Mouse (Mus musculus) kidney, postnatal 0 days (tissue): ENCODE results near the gene Purb. TPM values are rescaled to one million over a fixed set of nuclear protein-coding genes. Genes with fewer than 3 reads are reported as not detected.

Experiments used
- ATAC-seq: fragments of 200-750 bp; cut with Nextera tagmentation; replicated peaks from 2 replicates; pipeline ENCODE4 v1.8.0; 2017; ENCODE audit warnings: low read depth, moderate number of reproducible peaks, moderate TSS enrichment, moderate library complexity; ENCODE audit not compliant: low FRiP score
- DNase-seq: peaks from one replicate; pipeline ENCODE4 v3.0.0-alpha.2; 2016; ENCODE audit warnings: low spot score
- H3K27ac ChIP-seq: fragments of 300-500 bp; sonication (generic); 2 replicates; pipeline ENCODE4 v1.5.1; 2014; ENCODE audit warnings: mild to moderate bottlenecking
- H3K27me3 ChIP-seq: fragments of 300-500 bp; sonication (generic); 2 replicates; pipeline ENCODE4 v1.6.1; 2014; ENCODE audit warnings: low read length, mixed read lengths; ENCODE audit not compliant: insufficient read depth
- H3K36me3 ChIP-seq: fragments of 300-500 bp; sonication (generic); 2 replicates; pipeline ENCODE4 v1.6.1; 2014; ENCODE audit warnings: low read length, mixed read lengths; ENCODE audit not compliant: insufficient read depth
- H3K4me1 ChIP-seq: fragments of 300-500 bp; sonication (generic); replicated peaks from 2 replicates; pipeline ENCODE4 v1.6.1; 2014; ENCODE audit warnings: antibody characterized with exemption, low read length, mixed read lengths; ENCODE audit not compliant: insufficient read depth
- H3K4me2 ChIP-seq: fragments of 300-500 bp; sonication (generic); 2 replicates; pipeline ENCODE4 v1.6.1; 2014; ENCODE audit warnings: mild to moderate bottlenecking, low read length, moderate library complexity, mixed read lengths
- H3K4me3 ChIP-seq: fragments of 300-500 bp; sonication (generic); replicated peaks from 2 replicates; pipeline ENCODE4 v1.5.1; 2014; ENCODE audit warnings: low read depth, low read length
- H3K9ac ChIP-seq: fragments of 300-500 bp; sonication (generic); 2 replicates; pipeline ENCODE4 v1.6.1; 2014; ENCODE audit warnings: low read depth, low read length
- H3K9me3 ChIP-seq: fragments of 300-500 bp; sonication (generic); replicated peaks from 2 replicates; pipeline ENCODE4 v1.6.1; 2016; ENCODE audit warnings: low read length, inconsistent platforms, mixed read lengths
- CTCF ChIP-seq: IDR thresholded peaks from 2 replicates; pipeline ENCODE4 v1.5.1; 2016; ENCODE audit warnings: antibody characterized with exemption, low read depth, mild to moderate bottlenecking, moderate library complexity
- WGBS: fragments of 180-500 bp; shearing (Covaris S2); extraction: QIAGEN DNeasy Blood & Tissue Kit; methylation state at CpG from one replicate; pipeline ENCODE4 v1.1.7; 2014; 5-methylcytosine and 5-hydroxymethylcytosine counted together
- polyA plus RNA-seq: library from polyadenylated mRNA; unstranded; fragments of >200 nt; fragmentation: Nextera tagmentation; extraction: Ambion mirVana; gene quantifications from 2 replicates; pipeline ENCODE4 v1.2.1, GENCODE M21; 2015

Gene Purb
- polyA plus RNA-seq, 1 experiment from 2014 or later, result 24.5 TPM

GRCm38 (mm10) chr11:6504226-6504625 is 28.5 kb upstream of the Purb start:
- no peak for TF ChIP-seq CTCF
- Histone ChIP-seq H3K4me3 (no peak overlapping the region), H3K4me1 (no peaks in the 10 kb centered on the region), H3K36me3 (no peaks in the 10 kb centered on the region), H3K4me2 (no peak overlapping the region), H3K27ac (no peak overlapping the region), H3K9ac (no peak overlapping the region), H3K9me3 (no peaks in the 10 kb centered on the region), H3K27me3 (no peaks in the 10 kb centered on the region)
- 63% methylated on average over 3 of the region's 3 CpGs for WGBS
- DNase-seq (no peak), ATAC-seq (no peak)

GRCm38 (mm10) chr11:6502506-6502905 is 26.8 kb upstream of the Purb start:
- DNase-seq (no peak), ATAC-seq (no peak)
- no peak overlapping the region for H3K4me3 ChIP-seq
- H3K4me1 ChIP-seq, result no peaks in the 10 kb centered on the region
- no peak overlapping the region for H3K9ac ChIP-seq
- no peaks in the 10 kb centered on the region for H3K9me3 ChIP-seq
- WGBS, result 97% methylated on average over 2 of the region's 2 CpGs
- no peaks in the 10 kb centered on the region for H3K27me3 ChIP-seq
- H3K27ac ChIP-seq, result no peak overlapping the region
- H3K4me2 ChIP-seq, result no peak overlapping the region
- no peak for TF ChIP-seq CTCF
- H3K36me3 ChIP-seq, result no peaks in the 10 kb centered on the region

- 82% methylated on average over 12 of the region's 12 CpGs for WGBS
- no peak for TF ChIP-seq CTCF
- Histone ChIP-seq H3K9me3 (no peaks in the 10 kb centered on the region), H3K27ac (no peak overlapping the region), H3K4me1 (no peaks in the 10 kb centered on the region), H3K4me3 (no peak overlapping the region), H3K9ac (no peak overlapping the region), H3K27me3 (no peaks in the 10 kb centered on the region), H3K36me3 (no peaks in the 10 kb centered on the region), H3K4me2 (no peak overlapping the region)
- DNase-seq (no peak), ATAC-seq (no peak)
Measured at GRCm38 (mm10) chr11:6497311-6497948, 21.7 kb upstream of the Purb start.

GRCm38 (mm10) chr11:6489691-6490503 is 14.2 kb upstream of the Purb start:
- no peak overlapping the region for H3K4me3 ChIP-seq
- no peak overlapping the region for H3K4me2 ChIP-seq
- TF ChIP-seq CTCF, result peak; percentile 63
- ATAC-seq, result 0 out of 2 replicates have a peak, but pooled peaks have one; percentile 65
- no peak overlapping the region for H3K9ac ChIP-seq
- WGBS, result 43% methylated on average over 6 of the region's 6 CpGs
- no peaks in the 10 kb centered on the region for H3K36me3 ChIP-seq
- H3K27me3 ChIP-seq, result no peaks in the 10 kb centered on the region
- no peaks in the 10 kb centered on the region for H3K9me3 ChIP-seq
- no peaks in the 10 kb centered on the region for H3K4me1 ChIP-seq
- H3K27ac ChIP-seq, result no peak overlapping the region
- peak; percentile 57 for DNase-seq

GRCm38 (mm10) chr11:6489257-6489656 is 13.5 kb upstream of the Purb start:
- Histone ChIP-seq H3K4me2 (no peak overlapping the region), H3K9ac (no peak overlapping the region), H3K27me3 (no peaks in the 10 kb centered on the region), H3K27ac (no peak overlapping the region), H3K4me3 (no peak overlapping the region), H3K4me1 (peaks cover 5% of the 10 kb centered on the region; the same call in 1 of the 2 replicates), H3K36me3 (no peaks in the 10 kb centered on the region), H3K9me3 (no peaks in the 10 kb centered on the region)
- 87% methylated on average over 7 of the region's 7 CpGs for WGBS
- DNase-seq (no peak), ATAC-seq (no peak)
- no peak for TF ChIP-seq CTCF

GRCm38 (mm10) chr11:6488041-6488684 is 12.4 kb upstream of the Purb start:
- peaks cover 6% of the 10 kb centered on the region; the same call in 1 of the 2 replicates for H3K4me1 ChIP-seq
- no peak overlapping the region for H3K9ac ChIP-seq
- no peak overlapping the region for H3K4me2 ChIP-seq
- WGBS, result 92% methylated on average over 5 of the region's 5 CpGs
- H3K36me3 ChIP-seq, result no peaks in the 10 kb centered on the region
- ATAC-seq (no peak), DNase-seq (no peak)
- H3K27me3 ChIP-seq, result no peaks in the 10 kb centered on the region
- H3K9me3 ChIP-seq, result no peaks in the 10 kb centered on the region
- no peak overlapping the region for H3K27ac ChIP-seq
- no peak for TF ChIP-seq CTCF
- H3K4me3 ChIP-seq, result no peak overlapping the region
